13 mouse cellular contexts compared by ENCODE assay signal in the genomic region with DNA sequence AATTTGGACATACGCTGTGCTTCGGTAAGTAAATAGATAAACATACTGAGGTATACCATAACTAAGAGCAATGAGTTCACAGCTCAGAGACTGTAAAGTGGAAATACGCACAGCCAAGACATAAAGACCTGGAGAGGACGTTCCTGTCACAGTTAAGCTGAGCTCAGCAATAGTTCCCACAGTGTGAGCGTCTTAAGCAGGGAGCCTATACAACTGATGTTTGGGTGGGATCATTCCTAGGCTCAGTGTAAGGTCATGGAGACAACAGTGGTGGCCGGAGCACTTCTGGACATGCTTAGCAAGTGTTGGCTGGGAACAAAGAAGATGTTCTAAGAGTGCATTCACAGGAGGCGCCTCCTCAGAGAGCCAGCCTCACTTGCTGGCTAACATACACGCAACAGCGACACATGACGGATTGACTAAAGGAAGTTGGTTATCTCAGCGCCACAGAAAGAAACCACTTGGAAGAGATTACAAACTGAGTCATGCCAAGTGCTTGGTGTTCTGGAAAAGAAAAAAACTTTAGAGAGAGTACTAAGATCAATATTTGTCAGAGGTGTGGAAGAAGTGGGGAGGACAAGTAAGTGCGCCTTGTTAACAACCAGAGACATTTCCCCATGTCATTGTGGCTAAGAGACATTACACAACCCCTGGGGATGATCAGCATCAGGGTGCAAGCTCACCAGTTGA. TPM values are rescaled to one million over a fixed set of nuclear protein-coding genes. Genes with fewer than 3 reads are reported as not detected.
DNase-seq lines count a peak whose midpoint lies in the region; ATAC-seq and TF ChIP-seq lines count a peak whose summit lies in the region.
"Had no signal": no experiment of that assay in that cellular context is flagged by ENCODE, and none has a peak within 500 bp of the region (broad histone marks: within the 10 kb centered on the region; RNA-seq: fewer than 3 reads in every experiment).

No protein-coding gene starts in this region.

- DNase-seq in embryo, embryonic 10 days (ENCODE audit: low spot score), result peak; percentile 29
- no peak for DNase-seq in embryo, embryonic 9.5 days (ENCODE audit: extremely low spot score)
- DNase-seq in lung, postnatal 36 days, result peak; percentile 40
- no peak for DNase-seq in lung, postnatal 10 days
- DNase-seq in liver, embryonic 14.5 days (ENCODE audit: low read depth in 3 of 3, low spot score in 3 of 3), result peak in 1 of 3 experiments; percentile 92
- no peak for DNase-seq in gastrocnemius, postnatal 10 days
- DNase-seq in adrenal gland, postnatal 10 days, result no peak
- DNase-seq: gastrocnemius, postnatal 25 days; thymus, adult 2 months had no signal

- ATAC-seq in liver, embryonic 14.5 days (ENCODE audit: insufficient read depth), result peak; percentile 89
- peak; percentile 83 for ATAC-seq in stomach, embryonic 15.5 days (ENCODE audit: insufficient read depth, low FRiP score, low read depth)
- ATAC-seq: activated CD4-positive, CD25-positive, alpha-beta regulatory T cell, adult 4 months had no signal

- H3K4me3 ChIP-seq in liver, embryonic 14.5 days (ENCODE audit: insufficient read depth in 1 of 2, low read depth in 2 of 2, low read length in 2 of 2), result peak overlapping the region; percentile 47 to 50
- H3K4me3 ChIP-seq in stomach, embryonic 15.5 days (replicated peaks), result no peak overlapping the region
- H3K4me3 ChIP-seq: neural tube, embryonic 12.5 days had no signal

- peak; percentile 41 for TF ChIP-seq CTCF in liver, embryonic 14.5 days (IDR thresholded peaks at IDR 0.05; ENCODE audit: low read depth)

- H3K36me3 ChIP-seq in liver, embryonic 14.5 days (replicated peaks; ENCODE audit: control insufficient read depth, insufficient read depth, low read depth), result peaks cover 64% of the 10 kb centered on the region
- H3K36me3 ChIP-seq in stomach, embryonic 15.5 days, result no peaks in the 10 kb centered on the region
- H3K36me3 ChIP-seq: neural tube, embryonic 12.5 days had no signal

- no peaks in the 10 kb centered on the region for H3K9me3 ChIP-seq in liver, embryonic 14.5 days (ENCODE audit: control insufficient read depth, low read length)
- no peaks in the 10 kb centered on the region for H3K9me3 ChIP-seq in stomach, embryonic 15.5 days
- H3K9me3 ChIP-seq: neural tube, embryonic 12.5 days had no signal

- WGBS in liver, embryonic 14.5 days (ENCODE audit: insufficient replicate concordance), result 23% methylated on average over 12 of the region's 12 CpGs
- WGBS in stomach, embryonic 15.5 days, result 60% methylated on average over 12 of the region's 12 CpGs

- no peaks in the 10 kb centered on the region for H3K27me3 ChIP-seq in liver, embryonic 14.5 days (ENCODE audit: control insufficient read depth, insufficient read depth, low read length)
- no peaks in the 10 kb centered on the region for H3K27me3 ChIP-seq in stomach, embryonic 15.5 days (replicated peaks)
- H3K27me3 ChIP-seq: neural tube, embryonic 12.5 days had no signal

- peaks cover 53 to 68% of the 10 kb centered on the region in 2 experiments for H3K4me1 ChIP-seq in liver, embryonic 14.5 days (replicated peaks; ENCODE audit: control insufficient read depth in 2 of 2, insufficient read depth in 2 of 2, low read length in 1 of 2)
- H3K4me1 ChIP-seq in stomach, embryonic 15.5 days, result peaks cover 16% of the 10 kb centered on the region; the same call in 1 of the 2 replicates

- peak overlapping the region; percentile 76 for H3K4me2 ChIP-seq in liver, embryonic 14.5 days (ENCODE audit: low read depth)
- peak overlapping the region; percentile 19; the same call in 1 of the 2 replicates for H3K4me2 ChIP-seq in stomach, embryonic 15.5 days
- H3K4me2 ChIP-seq: midbrain, embryonic 11.5 days; neural tube, embryonic 12.5 days had no signal

- peak; percentile 97 for TF ChIP-seq EP300 in liver, embryonic 14.5 days (IDR thresholded peaks at IDR 0.05; ENCODE audit: low read depth)

- peak overlapping the region; percentile 99 for H3K27ac ChIP-seq in liver, embryonic 14.5 days
- H3K27ac ChIP-seq in stomach, embryonic 15.5 days, result peak overlapping the region; percentile 45
- H3K27ac ChIP-seq: neural tube, embryonic 12.5 days had no signal

- peak overlapping the region; percentile 67 for H3K9ac ChIP-seq in liver, embryonic 14.5 days (replicated peaks)
- H3K9ac ChIP-seq in stomach, embryonic 15.5 days, result no peak overlapping the region
- H3K9ac ChIP-seq: neural tube, embryonic 12.5 days had no signal

RNA-seq across cellular contexts. Expression of a gene that starts 37.9 kb away (rescaled TPM):
- 11.9 and 14.6 TPM in 2 replicates for polyA plus RNA-seq in liver, embryonic 14.5 days (2012; rRNA removed)
- polyA plus RNA-seq in liver, embryonic 14.5 days (2014; fragmentation: Nextera tagmentation; extraction: Ambion mirVana), result 25.1 and 26.0 TPM in 2 replicates
- polyA plus RNA-seq in stomach, embryonic 15.5 days (2015; fragmentation: Nextera tagmentation; extraction: Ambion mirVana), result 7.4 and 8.3 TPM in 2 replicates
- 1 to 10 TPM; 1.8 to 2.9 TPM for total RNA-seq in gastrocnemius, postnatal 10 days (2021)
- total RNA-seq in adrenal gland, postnatal 10 days (2021), result 1 to 10 TPM; 3.3 to 3.7 TPM

RNA-seq across cellular contexts. Expression of a gene that starts 59.1 kb away (rescaled TPM):
- polyA plus RNA-seq in liver, embryonic 14.5 days (2012; rRNA removed), result 19.8 and 26.2 TPM in 2 replicates
- 47.4 and 53.3 TPM in 2 replicates for polyA plus RNA-seq in liver, embryonic 14.5 days (2014; fragmentation: Nextera tagmentation; extraction: Ambion mirVana)
- polyA plus RNA-seq in stomach, embryonic 15.5 days (2015; fragmentation: Nextera tagmentation; extraction: Ambion mirVana), result 80.8 and 92.6 TPM in 2 replicates
- 10 to 100 TPM; 34.2 to 39.3 TPM for total RNA-seq in gastrocnemius, postnatal 10 days (2021)
- 10 to 100 TPM; 72.0 to 83.0 TPM for total RNA-seq in adrenal gland, postnatal 10 days (2021)

Comparison
In these comparisons a context has a peak if more than half of its experiments do, and no peak if none do; other contexts are left out.
1. DNase-seq: peak in embryo, embryonic 10 days (single experiment) and lung, postnatal 36 days (single experiment); none in embryo, embryonic 9.5 days (single experiment), lung, postnatal 10 days (single experiment), gastrocnemius, postnatal 10 days (single experiment) and adrenal gland, postnatal 10 days (single experiment).